Mouse (Mus musculus) kidney, embryonic 16.5 days (tissue): ENCODE data around the gene Fbxo39. TPM values are rescaled to one million over a fixed set of nuclear protein-coding genes. Genes with fewer than 3 reads are reported as not detected.

ENCODE experiments used
- ATAC-seq: fragments of 200-750 bp; cut with Nextera tagmentation; 2 replicates; pipeline ENCODE4 v1.8.0; 2017; ENCODE audit warnings: moderate TSS enrichment; ENCODE audit not compliant: low FRiP score, low TSS enrichment
- H3K27ac ChIP-seq: fragments of 300-500 bp; sonication (generic); 2 replicates; pipeline ENCODE4 v1.5.1; 2014; ENCODE audit warnings: low read length
- H3K27me3 ChIP-seq: fragments of 300-500 bp; sonication (generic); 2 replicates; pipeline ENCODE4 v1.6.1; 2014; ENCODE audit warnings: low read length, control low read depth, mixed read lengths; ENCODE audit not compliant: insufficient read depth
- H3K36me3 ChIP-seq: fragments of 300-500 bp; sonication (generic); 2 replicates; pipeline ENCODE4 v1.6.1; 2014; ENCODE audit warnings: low read length, control low read depth, mixed read lengths; ENCODE audit not compliant: insufficient read depth
- H3K4me1 ChIP-seq: fragments of 300-500 bp; sonication (generic); 2 replicates; pipeline ENCODE4 v1.6.1; 2014; ENCODE audit warnings: low read length, control low read depth, mixed read lengths; ENCODE audit not compliant: insufficient read depth
- H3K4me2 ChIP-seq: fragments of 300-500 bp; sonication (generic); replicated peaks from 2 replicates; pipeline ENCODE4 v1.6.1; 2014; ENCODE audit warnings: low read depth, low read length
- H3K4me3 ChIP-seq: fragments of 300-500 bp; sonication (generic); 2 replicates; pipeline ENCODE4 v1.5.1; 2014; ENCODE audit warnings: mild to moderate bottlenecking, low read length
- H3K9ac ChIP-seq: fragments of 300-500 bp; sonication (generic); replicated peaks from 2 replicates; pipeline ENCODE4 v1.6.1; 2014; ENCODE audit warnings: low read length
- H3K9me3 ChIP-seq: fragments of 300-500 bp; sonication (generic); 2 replicates; pipeline ENCODE4 v1.6.1; 2016; ENCODE audit warnings: low read length, control low read depth
- WGBS: fragments of 180-500 bp; shearing (Covaris S2); extraction: QIAGEN DNeasy Blood & Tissue Kit; methylation state at CpG from one replicate; pipeline ENCODE4 v1.1.7; 2014; 5-methylcytosine and 5-hydroxymethylcytosine counted together
- polyA plus RNA-seq: library from polyadenylated mRNA; unstranded; fragments of >200 nt; fragmentation: Nextera tagmentation; extraction: Ambion mirVana; gene quantifications from 2 replicates; pipeline ENCODE4 v1.2.1, GENCODE M21; 2015

The Fbxo39 gene
- polyA plus RNA-seq, 1 experiment from 2014 or later, result not detected

GRCm38 (mm10) chr11:72354971-72355728 lies 40.9 kb downstream of the Fbxo39 start:
- H3K4me2 ChIP-seq, result peak overlapping the region; percentile 39
- no peaks in the 10 kb centered on the region for H3K27me3 ChIP-seq
- H3K4me3 ChIP-seq, result no peak overlapping the region
- H3K4me1 ChIP-seq, result peaks cover 4% of the 10 kb centered on the region; the same call in 1 of the 2 replicates
- ATAC-seq, result 0 out of 2 replicates have a peak, but pooled peaks have one; percentile 51
- no peaks in the 10 kb centered on the region for H3K36me3 ChIP-seq
- WGBS, result 26% methylated on average over 20 of the region's 20 CpGs
- H3K27ac ChIP-seq, result no peak overlapping the region
- no peak overlapping the region; the same call in 1 of the 2 replicates for H3K9ac ChIP-seq
- H3K9me3 ChIP-seq, result no peaks in the 10 kb centered on the region

- ATAC-seq, result peak; percentile 85
- Histone ChIP-seq H3K36me3 (no peaks in the 10 kb centered on the region), H3K27me3 (no peaks in the 10 kb centered on the region), H3K4me3 (peak overlapping the region; percentile 52), H3K9me3 (no peaks in the 10 kb centered on the region), H3K9ac (peak overlapping the region; percentile 73), H3K27ac (0 out of 2 replicates have a peak overlapping the region, but pooled peaks have one; percentile 41), H3K4me2 (peak overlapping the region; percentile 93), H3K4me1 (peaks cover 9% of the 10 kb centered on the region)
- WGBS, result 8% methylated on average over 42 of the region's 42 CpGs
Measured at GRCm38 (mm10) chr11:72361385-72362346, 47.4 kb downstream of the Fbxo39 start.

- peak within 1 kb of the TSS; percentile 52 for H3K4me3 ChIP-seq
- H3K9ac ChIP-seq, result peak within 1 kb of the TSS; percentile 73
- 0 out of 2 replicates have a peak within 1 kb of the TSS, but pooled peaks have one; percentile 41 for H3K27ac ChIP-seq
- no peaks in the 10 kb centered on the region for H3K9me3 ChIP-seq
- no peak for ATAC-seq
- 37% methylated on average over 10 of the region's 10 CpGs for WGBS
- no peaks in the 10 kb centered on the region for H3K27me3 ChIP-seq
- H3K36me3 ChIP-seq, result no peaks in the 10 kb centered on the region
- peaks cover 9% of the 10 kb centered on the region for H3K4me1 ChIP-seq
- peak within 1 kb of the TSS; percentile 93 for H3K4me2 ChIP-seq
Measured at GRCm38 (mm10) chr11:72362347-72362741, 48.1 kb downstream of the Fbxo39 start, which contains the start of gene Tekt1. TSS of gene Tekt1 (minus strand) at chr11:72362442.

- H3K27ac ChIP-seq, result no peak overlapping the region
- H3K36me3 ChIP-seq, result no peaks in the 10 kb centered on the region
- ATAC-seq, result no peak
- H3K4me3 ChIP-seq, result no peak overlapping the region
- H3K9ac ChIP-seq, result no peak overlapping the region
- no peak overlapping the region for H3K4me2 ChIP-seq
- no peaks in the 10 kb centered on the region for H3K27me3 ChIP-seq
- WGBS, result 77% methylated on average over 8 of the region's 8 CpGs
- H3K4me1 ChIP-seq, result peaks cover 9% of the 10 kb centered on the region
- H3K9me3 ChIP-seq, result no peaks in the 10 kb centered on the region
Measured at GRCm38 (mm10) chr11:72363523-72364240, 49.4 kb downstream of the Fbxo39 start.

- H3K27ac ChIP-seq, result no peak overlapping the region
- 96% methylated on average over 5 of the region's 5 CpGs for WGBS
- H3K9me3 ChIP-seq, result no peaks in the 10 kb centered on the region
- ATAC-seq, result no peak
- H3K4me2 ChIP-seq, result no peak overlapping the region
- H3K27me3 ChIP-seq, result no peaks in the 10 kb centered on the region
- peaks cover 9% of the 10 kb centered on the region for H3K4me1 ChIP-seq
- H3K4me3 ChIP-seq, result no peak overlapping the region
- H3K9ac ChIP-seq, result no peak overlapping the region
- H3K36me3 ChIP-seq, result no peaks in the 10 kb centered on the region
Measured at GRCm38 (mm10) chr11:72364526-72364925, 50.3 kb downstream of the Fbxo39 start.

- peaks cover 9% of the 10 kb centered on the region for H3K4me1 ChIP-seq
- H3K27me3 ChIP-seq, result no peaks in the 10 kb centered on the region
- no peak overlapping the region for H3K9ac ChIP-seq
- ATAC-seq, result no peak
- H3K36me3 ChIP-seq, result no peaks in the 10 kb centered on the region
- whole genome bisulfite sequencing, result 84% methylated on average over 9 of the region's 9 CpGs
- H3K27ac ChIP-seq, result no peak overlapping the region
- no peak overlapping the region for H3K4me2 ChIP-seq
- H3K9me3 ChIP-seq, result no peaks in the 10 kb centered on the region
- no peak overlapping the region for H3K4me3 ChIP-seq
Measured at GRCm38 (mm10) chr11:72366126-72366525, 51.9 kb downstream of the Fbxo39 start.

- Histone ChIP-seq H3K9ac (no peak overlapping the region), H3K4me1 (no peaks in the 10 kb centered on the region), H3K36me3 (no peaks in the 10 kb centered on the region), H3K4me2 (no peak overlapping the region), H3K9me3 (no peaks in the 10 kb centered on the region), H3K4me3 (no peak overlapping the region), H3K27ac (no peak overlapping the region), H3K27me3 (no peaks in the 10 kb centered on the region)
- no peak for ATAC-seq
- WGBS, result 51% methylated on average over 11 of the region's 11 CpGs
Measured at GRCm38 (mm10) chr11:72367934-72368674, 53.9 kb downstream of the Fbxo39 start.
